Mouse (Mus musculus): Measurements from ENCODE around the gene Samd10.

DNA sequence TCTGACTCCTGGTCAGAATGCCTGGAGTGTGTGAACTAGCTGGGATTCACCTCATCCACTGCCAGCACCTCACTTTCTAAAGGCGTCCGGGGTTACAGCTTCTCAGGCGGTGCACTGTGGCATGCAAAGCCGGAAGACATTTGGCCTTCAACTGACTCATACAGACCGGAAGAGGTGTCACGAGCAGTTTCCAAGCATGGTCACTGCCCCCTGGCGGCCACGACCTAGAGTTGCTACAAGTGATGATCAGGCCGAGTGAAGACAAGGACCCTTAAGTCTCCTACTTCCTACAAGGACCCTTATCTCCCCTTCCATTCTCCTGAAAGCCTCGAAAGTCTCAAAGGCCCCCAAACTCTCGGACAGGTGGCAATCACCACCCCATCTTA lies 18.0 kb downstream of the Samd10 start:
- peak; percentile 90; the same call in 1 of the 2 replicates for TF ChIP-seq CTCF (IDR thresholded peaks at IDR 0.05; ENCODE audit: borderline replicate concordance, insufficient read depth, low read length)
- peak; percentile 82 for TF ChIP-seq POLR2A (IDR thresholded peaks at IDR 0.05; ENCODE audit: low read depth, low read length)
